Mouse (Mus musculus) activated CD4-positive, CD25-positive, alpha-beta regulatory T cell, adult 4 months (primary cell): ENCODE data around the gene Pla2g4c. TPM values are rescaled to one million over a fixed set of nuclear protein-coding genes. Genes with fewer than 3 reads are reported as not detected.

Experiments
- ATAC-seq: one replicate; pipeline ENCODE4 v1.8.0; 2017
- polyA plus RNA-seq, 2 experiments: library from polyadenylated mRNA; unstranded; fragments of 100-300 nt; shearing (Covaris generic); gene quantifications; one replicate each; pipeline ENCODE4 v1.2.1; 2017

Gene Pla2g4c
- polyA plus RNA-seq, 2 experiments from 2014 or later: 0.41 to 0.61 TPM

GRCm38 (mm10) chr7:13380588-13380987 is 56.1 kb downstream of the Pla2g4c start:
- no peak for ATAC-seq

- no peak for ATAC-seq
Measured at GRCm38 (mm10) chr7:13397832-13398231, 73.4 kb downstream of the Pla2g4c start, which contains the start of gene Cabp5. Cabp5 (plus strand) TSS chr7:13398132.

Other genes starting within 250 kb of the Pla2g4c start
- under 1 TPM in 1 of 2 experiments, not detected in 1; 0.08 TPM for gene Vmn1r85, start 229.5 kb upstream of the Pla2g4c start, polyA plus RNA-seq
- gene Vmn1r86, start 204.7 kb upstream of the Pla2g4c start, polyA plus RNA-seq: not detected
- under 1 TPM in 1 of 2 experiments, not detected in 1; 0.25 TPM for gene Vmn1r87, start 184.5 kb upstream of the Pla2g4c start, polyA plus RNA-seq
- under 1 TPM in 1 of 2 experiments, not detected in 1; 0.15 TPM for gene Vmn1r88, start 165.1 kb upstream of the Pla2g4c start, polyA plus RNA-seq
- gene Vmn1r89, start 111.6 kb upstream of the Pla2g4c start, polyA plus RNA-seq: not detected
- 10 to 100 TPM; 39.0 to 50.7 TPM for gene Lig1, start 47.4 kb upstream of the Pla2g4c start, polyA plus RNA-seq
- 1 to 10 TPM; 1.9 to 2.2 TPM for gene Zswim9, start 45.9 kb upstream of the Pla2g4c start, polyA plus RNA-seq
- not detected for gene Cabp5, start 73.5 kb downstream of the Pla2g4c start, polyA plus RNA-seq
- not detected for gene Bsph1, start 126.2 kb downstream of the Pla2g4c start, polyA plus RNA-seq
- gene Bsph2, start 246.4 kb downstream of the Pla2g4c start, polyA plus RNA-seq: not detected